Mouse (Mus musculus) midbrain, embryonic 11.5 days (tissue): ENCODE measurements around the gene Bag3. TPM values are rescaled to one million over a fixed set of nuclear protein-coding genes. Genes with fewer than 3 reads are reported as not detected.

ENCODE experiments used
- ATAC-seq: fragments of 200-750 bp; cut with Nextera tagmentation; 2 replicates; pipeline ENCODE4 v1.8.0; 2017; ENCODE audit warnings: moderate TSS enrichment, moderate library complexity; ENCODE audit not compliant: low FRiP score
- DNase-seq: peaks from one replicate; pipeline ENCODE4 v3.0.0; 2015; ENCODE audit warnings: low spot score; ENCODE audit errors: missing footprints
- H3K27ac ChIP-seq: fragments of 300-500 bp; sonication (generic); 2 replicates; pipeline ENCODE4 v1.5.1; 2014; ENCODE audit warnings: low read depth, low read length
- H3K27me3 ChIP-seq: fragments of 300-500 bp; sonication (generic); 2 replicates; pipeline ENCODE4 v1.6.1; 2014; ENCODE audit warnings: mild to moderate bottlenecking, low read length, moderate library complexity, mixed read lengths; ENCODE audit not compliant: control insufficient read depth, insufficient read depth
- H3K36me3 ChIP-seq: fragments of 300-500 bp; sonication (generic); 2 replicates; pipeline ENCODE4 v1.6.1; 2014; ENCODE audit warnings: mild to moderate bottlenecking, low read length, moderate library complexity, mixed read lengths; ENCODE audit not compliant: control insufficient read depth, insufficient read depth
- H3K4me1 ChIP-seq: fragments of 300-500 bp; sonication (generic); 2 replicates; pipeline ENCODE4 v1.6.1; 2014; ENCODE audit warnings: low read length; ENCODE audit not compliant: control insufficient read depth, insufficient read depth
- H3K4me2 ChIP-seq: fragments of 300-500 bp; sonication (generic); 2 replicates; pipeline ENCODE4 v1.6.1; 2014; ENCODE audit warnings: mild to moderate bottlenecking, moderate library complexity
- H3K4me3 ChIP-seq: fragments of 300-500 bp; sonication (generic); 2 replicates; pipeline ENCODE4 v1.5.1; 2014; ENCODE audit warnings: low read depth, low read length
- H3K9ac ChIP-seq: fragments of 300-500 bp; sonication (generic); 2 replicates; pipeline ENCODE4 v1.6.1; 2014; ENCODE audit warnings: low read length
- H3K9me3 ChIP-seq: fragments of 300-500 bp; sonication (generic); 2 replicates; pipeline ENCODE4 v1.6.1; 2016; ENCODE audit warnings: low read length; ENCODE audit not compliant: control insufficient read depth
- WGBS: fragments of 180-500 bp; shearing (Covaris S2); extraction: QIAGEN DNeasy Blood & Tissue Kit; methylation state at CpG from one replicate; pipeline ENCODE4 v1.1.7; 2014; 5-methylcytosine and 5-hydroxymethylcytosine counted together
- polyA plus RNA-seq: library from polyadenylated mRNA; unstranded; fragments of >200 nt; fragmentation: Nextera tagmentation; extraction: Ambion mirVana; gene quantifications from 2 replicates; pipeline ENCODE4 v1.2.1, GENCODE M21; 2014

Bag3 gene
- polyA plus RNA-seq, 1 experiment from 2014 or later: 4.3 TPM

GRCm38 (mm10) chr7:128516346-128516745 is 7.1 kb upstream of the Bag3 start:
- Histone ChIP-seq H3K4me3 (no peak overlapping the region), H3K4me1 (peaks cover 4% of the 10 kb centered on the region; the same call in 1 of the 2 replicates), H3K9ac (no peak overlapping the region), H3K27ac (no peak overlapping the region), H3K27me3 (no peaks in the 10 kb centered on the region), H3K4me2 (no peak overlapping the region), H3K36me3 (no peaks in the 10 kb centered on the region), H3K9me3 (no peaks in the 10 kb centered on the region)
- peak; percentile 81 for DNase-seq
- WGBS: 78% methylated on average over 4 of the region's 4 CpGs
- no peak for ATAC-seq

GRCm38 (mm10) chr7:128519316-128520050 is 3.9 kb upstream of the Bag3 start:
- peaks cover 8% of the 10 kb centered on the region for H3K4me1 ChIP-seq
- no peak overlapping the region for H3K4me2 ChIP-seq
- H3K36me3 ChIP-seq: no peaks in the 10 kb centered on the region
- DNase-seq: peak; percentile 31
- H3K9me3 ChIP-seq: no peaks in the 10 kb centered on the region
- ATAC-seq: no peak
- 80% methylated on average over 16 of the region's 16 CpGs for WGBS
- H3K9ac ChIP-seq: no peak overlapping the region
- no peak overlapping the region for H3K27ac ChIP-seq
- H3K4me3 ChIP-seq: no peak overlapping the region
- H3K27me3 ChIP-seq: peaks cover 12% of the 10 kb centered on the region

DNA sequence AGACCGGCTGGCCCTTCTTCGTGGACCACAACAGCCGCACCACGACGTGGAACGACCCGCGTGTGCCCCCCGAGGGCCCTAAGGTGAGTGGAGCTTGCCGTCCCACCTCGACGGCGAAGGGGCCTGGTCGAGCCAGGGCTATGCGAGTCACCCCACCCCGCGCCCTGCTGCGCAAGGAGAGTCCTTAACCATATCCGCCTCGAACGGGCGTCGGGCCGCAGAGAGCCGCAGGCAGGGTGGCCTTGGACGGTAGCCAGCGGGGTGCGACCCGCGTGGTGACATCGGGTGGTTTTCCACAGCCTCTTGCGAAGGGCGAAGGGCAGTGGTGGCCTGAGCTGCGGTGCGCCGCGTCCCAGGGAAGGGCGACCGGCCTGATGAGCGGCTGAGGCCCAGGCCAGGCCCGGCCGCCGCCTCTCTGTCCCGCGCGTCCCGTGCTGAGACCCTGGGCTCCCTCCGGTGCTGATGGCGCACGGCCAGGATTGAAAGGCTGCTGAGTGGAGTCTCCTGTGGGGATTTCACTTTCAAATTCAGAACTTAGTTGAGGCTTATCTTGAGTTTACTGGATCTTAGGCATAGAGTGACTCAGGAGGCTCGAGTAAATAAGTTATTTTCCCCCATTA is 656 bp downstream of the Bag3 start:
- Histone ChIP-seq H3K4me1 (peaks cover 8% of the 10 kb centered on the region), H3K9me3 (no peaks in the 10 kb centered on the region), H3K36me3 (no peaks in the 10 kb centered on the region), H3K27ac (no peak overlapping the region), H3K4me3 (peak overlapping the region; percentile 39), H3K4me2 (peak overlapping the region; percentile 75), H3K27me3 (peaks cover 15% of the 10 kb centered on the region), H3K9ac (peak overlapping the region; percentile 65)
- 1% methylated on average over 50 of the region's 51 CpGs for WGBS
- peak; percentile 95 for DNase-seq
- peak; percentile 60 for ATAC-seq

- Histone ChIP-seq H3K4me1 (peaks cover 8% of the 10 kb centered on the region), H3K4me2 (peak overlapping the region; percentile 75; the same call in 1 of the 2 replicates), H3K36me3 (no peaks in the 10 kb centered on the region), H3K4me3 (peak overlapping the region; percentile 39; the same call in 1 of the 2 replicates), H3K9ac (no peak overlapping the region; the same call in 1 of the 2 replicates), H3K9me3 (no peaks in the 10 kb centered on the region), H3K27me3 (peaks cover 15% of the 10 kb centered on the region), H3K27ac (no peak overlapping the region)
- ATAC-seq: no peak
- no peak for DNase-seq
- WGBS: 82% methylated on average over 3 of the region's 3 CpGs
These were observed 1.2 kb downstream of the Bag3 start for GRCm38 (mm10) chr7:128524641-128525040.

GRCm38 (mm10) chr7:128526611-128527010 is 3.2 kb downstream of the Bag3 start:
- no peak for DNase-seq
- Histone ChIP-seq H3K4me2 (no peak overlapping the region), H3K9ac (no peak overlapping the region), H3K27me3 (peaks cover 15% of the 10 kb centered on the region), H3K27ac (no peak overlapping the region), H3K9me3 (no peaks in the 10 kb centered on the region), H3K36me3 (no peaks in the 10 kb centered on the region), H3K4me1 (peaks cover 15% of the 10 kb centered on the region), H3K4me3 (no peak overlapping the region)
- WGBS: 79% methylated on average over 6 of the region's 6 CpGs
- ATAC-seq: no peak

GRCm38 (mm10) chr7:128528596-128528995 is 5.2 kb downstream of the Bag3 start:
- Histone ChIP-seq H3K36me3 (no peaks in the 10 kb centered on the region), H3K27me3 (peaks cover 12% of the 10 kb centered on the region), H3K4me2 (no peak overlapping the region), H3K4me1 (peaks cover 26% of the 10 kb centered on the region), H3K4me3 (no peak overlapping the region), H3K27ac (no peak overlapping the region), H3K9ac (no peak overlapping the region), H3K9me3 (no peaks in the 10 kb centered on the region)
- no peak for DNase-seq
- WGBS: 83% methylated on average over 9 of the region's 9 CpGs
- ATAC-seq: no peak

- Histone ChIP-seq H3K9ac (no peak overlapping the region), H3K4me2 (no peak overlapping the region), H3K27me3 (peaks cover 6% of the 10 kb centered on the region), H3K27ac (no peak overlapping the region), H3K4me3 (no peak overlapping the region), H3K9me3 (no peaks in the 10 kb centered on the region), H3K4me1 (peaks cover 23% of the 10 kb centered on the region), H3K36me3 (no peaks in the 10 kb centered on the region)
- DNase-seq (peak; percentile 83), ATAC-seq (no peak)
- WGBS: 63% methylated on average over 6 of the region's 6 CpGs
These were observed 5.7 kb downstream of the Bag3 start for GRCm38 (mm10) chr7:128529126-128529525.

- Histone ChIP-seq H3K4me3 (no peak overlapping the region), H3K27me3 (peaks cover 2% of the 10 kb centered on the region; the same call in 1 of the 2 replicates), H3K9me3 (no peaks in the 10 kb centered on the region), H3K9ac (no peak overlapping the region), H3K36me3 (no peaks in the 10 kb centered on the region), H3K4me2 (no peak overlapping the region), H3K27ac (no peak overlapping the region), H3K4me1 (peaks cover 21% of the 10 kb centered on the region)
- 44% methylated on average over 14 of the region's 14 CpGs for WGBS
- peak; percentile 35; the same call in 1 of the 2 replicates for ATAC-seq
- peak; percentile 86 for DNase-seq
These were observed 6.2 kb downstream of the Bag3 start for GRCm38 (mm10) chr7:128529574-128530051.

GRCm38 (mm10) chr7:128531031-128531430 is 7.6 kb downstream of the Bag3 start:
- no peak overlapping the region; the same call in 1 of the 2 replicates for H3K27ac ChIP-seq
- DNase-seq (peak; percentile 92), ATAC-seq (peak; percentile 72; the same call in 1 of the 2 replicates)
- H3K9me3 ChIP-seq: no peaks in the 10 kb centered on the region
- H3K27me3 ChIP-seq: no peaks in the 10 kb centered on the region
- no peak overlapping the region for H3K4me3 ChIP-seq
- no peaks in the 10 kb centered on the region for H3K36me3 ChIP-seq
- H3K4me1 ChIP-seq: peaks cover 34% of the 10 kb centered on the region
- peak overlapping the region; percentile 35; the same call in 1 of the 2 replicates for H3K9ac ChIP-seq
- H3K4me2 ChIP-seq: peak overlapping the region; percentile 5
- WGBS: 16% methylated on average over 11 of the region's 11 CpGs
